Mouse (Mus musculus) thymus, postnatal 0 days (tissue): Measurements from ENCODE around the gene Cemip2. TPM values are rescaled to one million over a fixed set of nuclear protein-coding genes. Genes with fewer than 3 reads are reported as not detected.

Experiments used
- DNase-seq: peaks from one replicate; pipeline ENCODE4 v3.0.0-alpha.2; 2015; ENCODE audit warnings: low spot score
- polyA plus RNA-seq: library from polyadenylated mRNA; unstranded; fragments of >200 nt; fragmentation: Nextera tagmentation; extraction: Ambion mirVana; gene quantifications from 2 replicates; pipeline ENCODE4 v1.2.1, GENCODE M21; 2015

The Cemip2 gene
- polyA plus RNA-seq, 1 experiment from 2014 or later: 5.6 TPM

- no peak for DNase-seq
These were observed 36.4 kb downstream of the Cemip2 start for GRCm38 (mm10) chr19:21814433-21815020.

- no peak for DNase-seq
These were observed 38.1 kb downstream of the Cemip2 start for GRCm38 (mm10) chr19:21816260-21816659.

- DNase-seq: no peak
These were observed 40.0 kb downstream of the Cemip2 start for GRCm38 (mm10) chr19:21818021-21818725.

GRCm38 (mm10) chr19:21819585-21819984 is 41.4 kb downstream of the Cemip2 start:
- no peak for DNase-seq

GRCm38 (mm10) chr19:21820126-21820525 is 42.0 kb downstream of the Cemip2 start:
- DNase-seq: no peak

GRCm38 (mm10) chr19:21821877-21822276 is 43.7 kb downstream of the Cemip2 start:
- no peak for DNase-seq

- DNase-seq: no peak
These were observed 46.0 kb downstream of the Cemip2 start for GRCm38 (mm10) chr19:21824146-21824545.

- DNase-seq: no peak
These were observed 47.2 kb downstream of the Cemip2 start for GRCm38 (mm10) chr19:21825128-21825885.

GRCm38 (mm10) chr19:21833416-21833992 is 55.4 kb downstream of the Cemip2 start:
- no peak for DNase-seq

GRCm38 (mm10) chr19:21834952-21835351 is 56.8 kb downstream of the Cemip2 start:
- no peak for DNase-seq

- DNase-seq: no peak
These were observed 72.6 kb downstream of the Cemip2 start for GRCm38 (mm10) chr19:21850721-21851120.

GRCm38 (mm10) chr19:21854526-21855228 is 76.5 kb downstream of the Cemip2 start:
- no peak for DNase-seq

GRCm38 (mm10) chr19:21855421-21856128 is 77.4 kb downstream of the Cemip2 start:
- DNase-seq: no peak

- no peak for DNase-seq
These were observed 80.8 kb downstream of the Cemip2 start for GRCm38 (mm10) chr19:21858846-21859521.

- DNase-seq: no peak
These were observed 82.0 kb downstream of the Cemip2 start for GRCm38 (mm10) chr19:21860132-21860531.

- DNase-seq: no peak
These were observed 82.8 kb downstream of the Cemip2 start for GRCm38 (mm10) chr19:21860894-21861293.

GRCm38 (mm10) chr19:21862289-21862990 is 84.3 kb downstream of the Cemip2 start:
- DNase-seq: no peak

GRCm38 (mm10) chr19:21862991-21863931 is 85.1 kb downstream of the Cemip2 start:
- no peak for DNase-seq
